Mouse (Mus musculus) heart, embryonic 12.5 days (tissue): Measurements from ENCODE around the gene Cadps. TPM values are rescaled to one million over a fixed set of nuclear protein-coding genes. Genes with fewer than 3 reads are reported as not detected.

ENCODE experiments used
- ATAC-seq: fragments of 200-750 bp; cut with Nextera tagmentation; 2 replicates; pipeline ENCODE4 v1.8.0; 2017; ENCODE audit warnings: moderate TSS enrichment, moderate library complexity; ENCODE audit not compliant: insufficient number of reproducible peaks, low FRiP score
- H3K27ac ChIP-seq: fragments of 300-500 bp; sonication (generic); 2 replicates; pipeline ENCODE4 v1.5.1; 2016; ENCODE audit warnings: mild to moderate bottlenecking, moderate library complexity; ENCODE audit not compliant: poor library complexity, severe bottlenecking
- H3K27me3 ChIP-seq: fragments of 300-500 bp; sonication (generic); replicated peaks from 2 replicates; pipeline ENCODE4 v1.6.1; 2016; ENCODE audit warnings: mild to moderate bottlenecking, moderate library complexity
- H3K36me3 ChIP-seq: fragments of 300-500 bp; sonication (generic); 2 replicates; pipeline ENCODE4 v1.6.1; 2016; ENCODE audit warnings: mild to moderate bottlenecking, moderate library complexity
- H3K4me1 ChIP-seq: fragments of 300-500 bp; sonication (generic); replicated peaks from 2 replicates; pipeline ENCODE4 v1.6.1; 2016; ENCODE audit warnings: mild to moderate bottlenecking
- H3K4me2 ChIP-seq: fragments of 300-500 bp; sonication (generic); 2 replicates; pipeline ENCODE4 v1.6.1; 2016; ENCODE audit warnings: mild to moderate bottlenecking, moderate library complexity
- H3K4me3 ChIP-seq: fragments of 300-500 bp; sonication (generic); 2 replicates; pipeline ENCODE4 v1.5.1; 2016; ENCODE audit warnings: mild to moderate bottlenecking
- H3K9ac ChIP-seq: fragments of 300-500 bp; sonication (generic); 2 replicates; pipeline ENCODE4 v1.6.1; 2016; ENCODE audit warnings: mild to moderate bottlenecking, moderate library complexity
- H3K9me3 ChIP-seq: fragments of 300-500 bp; sonication (generic); replicated peaks from 2 replicates; pipeline ENCODE4 v1.6.1; 2016; ENCODE audit warnings: mild to moderate bottlenecking, moderate library complexity
- WGBS: fragments of 180-500 bp; shearing (Covaris S2); methylation state at CpG from one replicate; pipeline ENCODE4 v1.1.7; 2016; 5-methylcytosine and 5-hydroxymethylcytosine counted together
- polyA plus RNA-seq: library from polyadenylated mRNA; unstranded; fragments of >200 nt; fragmentation: Nextera tagmentation; extraction: Ambion mirVana; gene quantifications from 2 replicates; pipeline ENCODE4 v1.2.1, GENCODE M21; 2016

Gene Cadps
- polyA plus RNA-seq, 1 experiment from 2014 or later = 1.3 TPM

DNA sequence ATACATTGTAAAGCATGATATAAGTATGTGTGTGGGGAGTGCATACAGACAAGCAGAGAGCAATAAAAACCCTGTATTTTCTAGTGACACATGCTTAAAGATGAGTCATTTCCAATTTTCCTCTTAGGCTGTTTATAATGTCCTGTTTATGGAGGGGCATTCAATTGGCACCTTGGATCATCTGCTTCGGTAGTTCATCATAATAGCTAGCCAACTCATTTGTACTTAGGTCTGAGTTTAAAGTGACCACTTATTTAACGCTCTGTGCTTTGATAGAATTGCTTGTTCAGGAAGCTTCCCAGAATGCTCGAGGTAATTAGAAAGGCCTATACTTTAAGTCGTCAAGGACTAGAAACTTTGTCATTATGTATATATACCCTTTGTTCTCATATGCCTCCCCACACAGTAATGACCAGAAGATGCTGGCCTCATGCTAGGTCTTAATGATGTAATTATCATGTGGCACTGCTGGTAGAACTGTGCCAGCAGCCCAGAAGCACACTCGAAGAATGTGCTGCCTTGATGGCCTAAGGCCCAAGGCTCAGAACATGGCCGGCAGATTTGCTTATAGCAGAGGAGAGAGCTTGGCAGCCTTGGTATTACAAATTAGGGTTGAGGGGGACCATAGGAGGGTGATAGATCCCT lies 179.9 kb downstream of the Cadps start:
- H3K27ac ChIP-seq = no peak overlapping the region
- no peak overlapping the region for H3K4me3 ChIP-seq
- no peaks in the 10 kb centered on the region for H3K4me1 ChIP-seq
- no peaks in the 10 kb centered on the region for H3K27me3 ChIP-seq
- no peak for ATAC-seq
- H3K4me2 ChIP-seq = no peak overlapping the region
- no peak overlapping the region for H3K9ac ChIP-seq
- WGBS = 76% methylated on average over 6 of the region's 6 CpGs
- H3K36me3 ChIP-seq = no peaks in the 10 kb centered on the region
- no peaks in the 10 kb centered on the region for H3K9me3 ChIP-seq

GRCm38 (mm10) chr14:12638762-12639161 lies 184.1 kb downstream of the Cadps start:
- no peaks in the 10 kb centered on the region for H3K27me3 ChIP-seq
- no peak for ATAC-seq
- H3K4me1 ChIP-seq = peaks cover 8% of the 10 kb centered on the region
- H3K4me3 ChIP-seq = no peak overlapping the region
- WGBS = 79% methylated on average over 2 of the region's 2 CpGs
- H3K36me3 ChIP-seq = no peaks in the 10 kb centered on the region
- H3K9ac ChIP-seq = no peak overlapping the region
- no peaks in the 10 kb centered on the region for H3K9me3 ChIP-seq
- H3K27ac ChIP-seq = no peak overlapping the region
- H3K4me2 ChIP-seq = no peak overlapping the region

GRCm38 (mm10) chr14:12637121-12637754 lies 185.6 kb downstream of the Cadps start:
- Histone ChIP-seq H3K27me3 (no peaks in the 10 kb centered on the region), H3K4me2 (no peak overlapping the region), H3K36me3 (no peaks in the 10 kb centered on the region), H3K9me3 (no peaks in the 10 kb centered on the region), H3K4me3 (no peak overlapping the region), H3K4me1 (peaks cover 8% of the 10 kb centered on the region), H3K9ac (no peak overlapping the region), H3K27ac (no peak overlapping the region)
- 25% methylated on average over 7 of the region's 7 CpGs for WGBS
- no peak; the same call in 1 of the 2 replicates for ATAC-seq

- no peak overlapping the region for H3K4me3 ChIP-seq
- no peaks in the 10 kb centered on the region for H3K27me3 ChIP-seq
- H3K4me1 ChIP-seq = peaks cover 12% of the 10 kb centered on the region; the same call in 1 of the 2 replicates
- 74% methylated on average over 11 of the region's 11 CpGs for WGBS
- no peak overlapping the region for H3K27ac ChIP-seq
- no peak overlapping the region for H3K9ac ChIP-seq
- no peaks in the 10 kb centered on the region for H3K9me3 ChIP-seq
- H3K4me2 ChIP-seq = no peak overlapping the region
- ATAC-seq = no peak
- no peaks in the 10 kb centered on the region for H3K36me3 ChIP-seq
Measured at GRCm38 (mm10) chr14:12624256-12625130, 198.4 kb downstream of the Cadps start.

DNA sequence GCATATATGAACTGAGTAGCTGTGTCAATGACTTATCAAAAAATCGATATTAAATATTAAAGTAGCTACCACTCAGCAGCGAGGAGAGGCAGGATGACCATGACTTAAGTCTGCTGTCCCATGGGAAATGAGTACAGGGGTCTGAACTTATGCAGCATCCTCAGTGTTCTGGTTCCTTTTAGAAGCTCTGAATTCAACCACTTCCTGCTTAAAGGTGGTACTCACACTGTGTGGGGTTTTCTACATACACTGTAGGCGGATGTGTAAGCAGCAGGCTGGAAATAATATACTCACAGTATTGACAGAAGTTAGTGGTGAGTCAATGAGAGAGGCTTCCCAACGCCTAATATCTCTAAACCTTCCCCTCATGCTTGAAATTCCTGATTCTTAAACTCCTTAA lies 215.9 kb downstream of the Cadps start:
- Histone ChIP-seq H3K4me1 (no peaks in the 10 kb centered on the region), H3K9me3 (no peaks in the 10 kb centered on the region), H3K4me3 (no peak overlapping the region), H3K27ac (no peak overlapping the region), H3K4me2 (no peak overlapping the region), H3K9ac (no peak overlapping the region), H3K27me3 (no peaks in the 10 kb centered on the region), H3K36me3 (no peaks in the 10 kb centered on the region)
- WGBS = 66% methylated on average over 4 of the region's 4 CpGs
- ATAC-seq = no peak

DNA sequence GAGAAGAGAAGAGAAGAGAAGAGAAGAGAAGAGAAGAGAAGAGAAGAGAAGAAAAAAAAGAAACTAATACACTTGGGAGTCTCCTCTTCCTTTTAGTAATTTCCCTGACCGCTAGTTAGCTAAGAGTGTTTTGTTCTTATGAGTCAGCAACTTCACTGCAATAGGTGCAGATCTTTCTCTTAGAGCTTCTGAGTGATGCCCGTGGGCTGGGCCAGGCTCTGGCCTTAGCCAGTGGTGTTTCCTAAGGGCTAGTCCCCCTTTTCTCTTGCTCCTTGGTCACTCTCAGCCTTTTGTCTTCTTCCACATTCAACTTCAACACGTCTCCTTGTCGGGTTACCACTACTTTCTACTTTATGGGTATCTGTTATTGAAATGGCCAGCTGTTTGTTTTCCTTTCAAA lies 216.7 kb downstream of the Cadps start:
- Histone ChIP-seq H3K9me3 (no peaks in the 10 kb centered on the region), H3K9ac (no peak overlapping the region), H3K27ac (no peak overlapping the region), H3K4me1 (no peaks in the 10 kb centered on the region), H3K4me3 (no peak overlapping the region), H3K36me3 (no peaks in the 10 kb centered on the region), H3K27me3 (no peaks in the 10 kb centered on the region), H3K4me2 (no peak overlapping the region)
- 80% methylated on average over 4 of the region's 4 CpGs for WGBS
- no peak for ATAC-seq

- H3K36me3 ChIP-seq = no peaks in the 10 kb centered on the region
- H3K27me3 ChIP-seq = no peaks in the 10 kb centered on the region
- no peak overlapping the region for H3K27ac ChIP-seq
- no peak overlapping the region for H3K4me3 ChIP-seq
- no peak overlapping the region for H3K4me2 ChIP-seq
- H3K9ac ChIP-seq = no peak overlapping the region
- H3K4me1 ChIP-seq = no peaks in the 10 kb centered on the region
- no peaks in the 10 kb centered on the region for H3K9me3 ChIP-seq
- 82% methylated on average over 2 of the region's 2 CpGs for WGBS
- no peak for ATAC-seq
Measured at GRCm38 (mm10) chr14:12602080-12602479, 220.8 kb downstream of the Cadps start.

DNA sequence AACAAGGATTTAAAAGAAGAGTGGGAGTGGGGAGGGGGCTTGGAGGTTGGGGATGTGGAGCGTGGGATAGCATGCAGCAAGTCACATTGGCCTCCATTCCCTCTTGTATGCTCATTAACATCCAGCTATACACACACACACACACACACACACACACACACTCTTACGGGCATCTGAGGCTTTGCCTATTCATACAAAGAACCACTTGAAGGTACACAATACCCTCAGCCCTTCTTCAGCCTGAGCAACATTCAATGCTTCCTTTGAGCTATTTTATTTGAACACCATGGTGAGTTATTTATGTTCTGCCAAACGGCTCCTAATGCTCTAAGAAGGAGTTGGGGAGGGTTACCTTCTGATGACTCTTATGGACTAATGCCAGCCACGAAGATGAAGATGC lies 227.6 kb downstream of the Cadps start:
- no peaks in the 10 kb centered on the region for H3K36me3 ChIP-seq
- no peak overlapping the region for H3K9ac ChIP-seq
- no peaks in the 10 kb centered on the region for H3K27me3 ChIP-seq
- H3K4me2 ChIP-seq = no peak overlapping the region
- no peak overlapping the region for H3K4me3 ChIP-seq
- no peaks in the 10 kb centered on the region for H3K9me3 ChIP-seq
- WGBS = 74% methylated on average over 4 of the region's 4 CpGs
- ATAC-seq = no peak
- no peaks in the 10 kb centered on the region for H3K4me1 ChIP-seq
- no peak overlapping the region for H3K27ac ChIP-seq

DNA sequence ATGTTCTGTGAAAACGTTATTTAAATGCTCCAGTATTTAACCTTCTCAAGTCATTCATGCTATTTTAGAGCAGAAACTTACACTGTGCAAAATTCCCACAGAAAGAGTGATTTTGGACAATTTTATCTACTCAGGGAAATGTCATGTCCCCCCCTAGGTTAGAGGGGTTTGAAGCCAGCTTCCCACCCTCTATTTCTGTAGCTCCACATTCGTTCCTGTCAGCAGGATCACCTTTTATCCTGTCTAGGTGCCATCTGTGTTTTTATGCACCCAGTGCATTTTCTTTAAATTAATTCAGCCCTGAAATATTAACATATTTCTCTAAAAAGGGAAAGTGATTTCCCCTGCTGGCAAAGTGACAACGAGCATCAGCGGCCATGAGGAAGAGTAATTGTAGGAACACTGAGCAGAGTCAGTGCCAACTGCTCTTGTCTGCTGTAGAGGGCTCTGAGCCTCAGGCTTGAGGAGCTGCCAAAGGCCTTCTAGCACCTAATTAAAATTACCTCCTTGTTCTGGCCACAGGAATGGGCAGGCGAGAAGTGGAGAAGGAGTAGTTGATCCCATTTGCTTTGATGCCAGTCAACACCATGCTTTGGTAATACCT lies 230.3 kb downstream of the Cadps start:
- Histone ChIP-seq H3K9ac (no peak overlapping the region), H3K27me3 (no peaks in the 10 kb centered on the region), H3K4me3 (no peak overlapping the region), H3K4me2 (no peak overlapping the region), H3K9me3 (no peaks in the 10 kb centered on the region), H3K27ac (no peak overlapping the region), H3K36me3 (no peaks in the 10 kb centered on the region), H3K4me1 (0 out of 2 replicates have a peak, but pooled peaks cover 5% of the 10 kb centered on the region)
- no peak for ATAC-seq
- WGBS = 75% methylated on average over 5 of the region's 5 CpGs

- no peak for ATAC-seq
- H3K9me3 ChIP-seq = no peaks in the 10 kb centered on the region
- no peaks in the 10 kb centered on the region for H3K27me3 ChIP-seq
- H3K36me3 ChIP-seq = no peaks in the 10 kb centered on the region
- H3K9ac ChIP-seq = no peak overlapping the region
- 0 out of 2 replicates have a peak, but pooled peaks cover 5% of the 10 kb centered on the region for H3K4me1 ChIP-seq
- H3K4me3 ChIP-seq = no peak overlapping the region
- H3K27ac ChIP-seq = no peak overlapping the region
- H3K4me2 ChIP-seq = no peak overlapping the region
Measured at GRCm38 (mm10) chr14:12591829-12592228, 231.1 kb downstream of the Cadps start.

DNA sequence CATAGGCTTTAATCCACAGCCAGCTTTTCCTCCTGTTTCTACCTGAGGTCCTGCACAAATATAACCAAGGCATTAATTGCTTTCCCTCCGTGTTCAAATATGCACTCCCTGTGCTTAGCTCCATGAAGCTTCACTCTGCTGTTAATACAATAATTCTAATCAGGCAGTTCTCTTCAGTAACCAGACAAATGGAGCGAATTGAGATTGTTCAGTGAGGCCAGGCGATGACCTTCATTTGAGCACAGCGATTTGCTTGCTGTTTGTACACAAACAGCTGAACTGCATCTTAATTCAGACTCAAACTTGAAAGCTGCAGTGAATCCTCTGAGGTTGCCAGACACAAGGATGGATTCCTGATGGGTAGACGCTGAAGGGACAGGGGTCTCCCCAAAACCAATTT lies 239.3 kb downstream of the Cadps start:
- H3K4me2 ChIP-seq = no peak overlapping the region
- WGBS = 78% methylated on average over 5 of the region's 5 CpGs

More for the DNA sequence above, 239.3 kb downstream of the Cadps start:
- Histone ChIP-seq H3K27me3 (no peaks in the 10 kb centered on the region), H3K9me3 (no peaks in the 10 kb centered on the region), H3K4me3 (no peak overlapping the region), H3K9ac (no peak overlapping the region), H3K27ac (no peak overlapping the region), H3K4me1 (peaks cover 8% of the 10 kb centered on the region), H3K36me3 (no peaks in the 10 kb centered on the region)
- ATAC-seq = no peak
